Mouse (Mus musculus): ENCODE data around the gene Gadd45g.
A peak's percentile ranks its signal among the peaks of the same experiment; 100 is the strongest.

The Gadd45g gene

GRCm38 (mm10) chr13:51846301-51846867 lies at the start of gene Gadd45g:
Gene Gadd45g, plus strand, starts transcription at chr13:51846678.
- DNase-seq: peak; percentile 96 to 98

GRCm38 (mm10) chr13:51797899-51798746 lies 48.4 kb upstream of the Gadd45g start:
- no peak for DNase-seq

GRCm38 (mm10) chr13:51799735-51800522 lies 46.5 kb upstream of the Gadd45g start:
- DNase-seq: no peak

- DNase-seq: no peak
These were observed 45.6 kb upstream of the Gadd45g start for GRCm38 (mm10) chr13:51800921-51801320.

GRCm38 (mm10) chr13:51805634-51806033 lies 40.8 kb upstream of the Gadd45g start:
- DNase-seq: no peak

- no peak for DNase-seq
These were observed 40.3 kb upstream of the Gadd45g start for GRCm38 (mm10) chr13:51806220-51806619.

GRCm38 (mm10) chr13:51808141-51808540 lies 38.3 kb upstream of the Gadd45g start:
- no peak for DNase-seq

- DNase-seq: no peak
These were observed 32.6 kb upstream of the Gadd45g start for GRCm38 (mm10) chr13:51813621-51814615.

- no peak for DNase-seq
These were observed 31.8 kb upstream of the Gadd45g start for GRCm38 (mm10) chr13:51814646-51815045.

GRCm38 (mm10) chr13:51815865-51816504 lies 30.5 kb upstream of the Gadd45g start:
- peak; percentile 19 to 41 for DNase-seq

- no peak for DNase-seq
These were observed 29.9 kb upstream of the Gadd45g start for GRCm38 (mm10) chr13:51816559-51817041.

- peak; percentile 41 to 67 for DNase-seq
These were observed 28.1 kb upstream of the Gadd45g start for GRCm38 (mm10) chr13:51818170-51818943.

- DNase-seq: no peak
These were observed 27.5 kb upstream of the Gadd45g start for GRCm38 (mm10) chr13:51818944-51819326.

GRCm38 (mm10) chr13:51819351-51819750 lies 27.1 kb upstream of the Gadd45g start:
- DNase-seq: no peak

GRCm38 (mm10) chr13:51821988-51822387 lies 24.5 kb upstream of the Gadd45g start:
- DNase-seq: no peak

- DNase-seq: peak in 1 of 2 experiments; percentile 11
These were observed 22.5 kb upstream of the Gadd45g start for GRCm38 (mm10) chr13:51823822-51824495.

- peak; percentile 51 to 61 for DNase-seq
These were observed 15.6 kb upstream of the Gadd45g start for GRCm38 (mm10) chr13:51830744-51831450.

- DNase-seq: no peak
These were observed 14.0 kb upstream of the Gadd45g start for GRCm38 (mm10) chr13:51832491-51832890.

GRCm38 (mm10) chr13:51833611-51834010 lies 12.9 kb upstream of the Gadd45g start:
- peak in 1 of 2 experiments; percentile 21 for DNase-seq

Measured in kidney, postnatal 4 days (tissue).